Mouse (Mus musculus) heart, embryonic 16.5 days (tissue): ENCODE data around the gene Vapa. TPM values are rescaled to one million over a fixed set of nuclear protein-coding genes. Genes with fewer than 3 reads are reported as not detected.

Source experiments
- polyA plus RNA-seq: library from polyadenylated mRNA; unstranded; fragments of >200 nt; fragmentation: Nextera tagmentation; extraction: Ambion mirVana; gene quantifications from 2 replicates; pipeline ENCODE4 v1.2.1, GENCODE M21; 2015

Vapa gene
- polyA plus RNA-seq, 1 experiment from 2014 or later: 163 TPM

Other genes with a start within 250 kb of the Vapa start
- 0.13 and 0.36 TPM in 2 replicates for gene Tmem232, start 72.8 kb downstream of the Vapa start, polyA plus RNA-seq
- gene Txndc2, start 28.6 kb upstream of the Vapa start, polyA plus RNA-seq: not detected in 2 replicates
- gene Rab31, start 159.2 kb upstream of the Vapa start, polyA plus RNA-seq: 28.3 and 29.6 TPM in 2 replicates
- gene Ppp4r1, start 169.0 kb upstream of the Vapa start, polyA plus RNA-seq: 27.3 and 31.1 TPM in 2 replicates